Mouse (Mus musculus): ENCODE data around the gene Litaf.

- TF ChIP-seq TCF12 (IDR thresholded peaks at IDR 0.05; ENCODE audit: low read depth, low read length) (no peak), MAZ (IDR thresholded peaks at IDR 0.05; ENCODE audit: low read depth, low read length) (no peak), ZKSCAN1 (IDR thresholded peaks at IDR 0.05; ENCODE audit: low read depth, low read length) (no peak), ETS1 (IDR thresholded peaks at IDR 0.05; ENCODE audit: low read depth, low read length) (no peak), MAFK (IDR thresholded peaks at IDR 0.05; ENCODE audit: borderline replicate concordance, low read depth, low read length) (no peak), TAL1 (IDR thresholded peaks at IDR 0.05; ENCODE audit: low read length) (no peak), CTCF (IDR thresholded peaks at IDR 0.05 in 2 of 3, conservative IDR thresholded peaks at IDR 0.05 in 1 of 3; ENCODE audit: control insufficient read depth in 1 of 3, insufficient read depth in 1 of 3, low read depth in 2 of 3, low read length in 3 of 3, poor library complexity in 1 of 3, severe bottlenecking in 1 of 3) (no peak), USF1 (IDR thresholded peaks at IDR 0.05; ENCODE audit: low read depth, low read length) (no peak), POLR2A (IDR thresholded peaks at IDR 0.05; ENCODE audit: control insufficient read depth in 1 of 2, insufficient read depth in 1 of 2, low read depth in 1 of 2, low read length in 2 of 2, poor library complexity in 1 of 2) (no peak), MAX (IDR thresholded peaks at IDR 0.05; ENCODE audit: low read length) (no peak), EP300 (IDR thresholded peaks at IDR 0.05; ENCODE audit: low read depth in 1 of 2, low read length in 2 of 2) (no peak), GABPA (IDR thresholded peaks at IDR 0.05; ENCODE audit: low read depth, low read length) (no peak)
Observed at GRCm38 (mm10) chr16:10984534-10984933, 81.4 kb downstream of the Litaf start.

Measured in MEL (cell line).